Mouse (Mus musculus): ENCODE results near the gene Slc12a7.
A peak's percentile ranks its signal among the peaks of the same experiment; 100 is the strongest.
"Not testable (repeated sequence)": the region's sequence is repeated elsewhere in the genome, so short reads cannot be mapped to it uniquely, and the experiment has no call there.

The Slc12a7 gene

DNA sequence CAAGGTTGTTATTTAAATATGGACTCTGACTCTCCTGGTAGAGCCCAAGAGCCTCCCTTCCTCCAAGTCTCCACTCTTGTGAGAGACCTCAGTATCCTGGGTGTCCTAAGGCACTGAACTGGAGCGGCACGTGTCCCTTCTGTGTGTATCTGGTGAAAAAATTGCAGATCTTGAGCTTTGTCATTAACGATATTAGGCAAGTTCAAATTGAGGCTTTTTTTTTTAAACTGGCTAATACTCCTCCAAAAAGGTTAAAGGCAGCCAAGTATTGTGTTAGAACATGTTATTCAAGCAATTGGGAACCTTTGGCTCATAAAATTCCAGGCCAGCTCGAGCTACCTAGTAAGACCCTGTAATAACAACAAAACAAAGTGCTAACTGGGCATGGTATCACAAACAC, 12.7 kb upstream of the Slc12a7 start:
- no peak for DNase-seq

DNA sequence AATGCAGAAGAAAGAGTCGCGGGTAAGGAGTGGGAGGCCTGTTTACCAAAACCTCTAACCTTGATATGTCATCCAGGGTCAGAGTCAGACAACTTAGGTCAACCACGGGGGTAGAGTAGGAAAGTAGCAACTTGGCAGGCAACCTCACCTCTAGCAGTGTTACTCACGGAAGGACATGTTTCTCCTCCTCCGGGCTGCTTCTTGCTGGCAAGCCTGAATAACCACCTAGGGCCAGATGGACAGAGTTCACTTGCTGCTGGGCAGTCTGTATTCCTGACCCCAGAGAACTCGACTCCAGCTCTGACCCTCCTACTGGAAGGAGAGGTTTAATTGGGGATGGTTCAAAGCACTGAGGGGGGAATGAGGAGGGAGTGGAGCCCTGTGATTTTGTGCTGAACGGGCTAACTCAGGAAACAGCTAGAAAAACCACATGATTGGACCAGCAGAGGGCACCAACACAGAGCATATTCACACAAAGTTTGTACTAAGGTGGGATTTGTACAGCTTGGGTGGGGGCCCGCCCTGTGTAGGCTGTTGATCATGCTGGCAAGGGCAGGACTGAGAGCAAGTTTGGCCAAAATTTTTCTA, 9.7 kb upstream of the Slc12a7 start:
- DNase-seq = peak; percentile 57

DNA sequence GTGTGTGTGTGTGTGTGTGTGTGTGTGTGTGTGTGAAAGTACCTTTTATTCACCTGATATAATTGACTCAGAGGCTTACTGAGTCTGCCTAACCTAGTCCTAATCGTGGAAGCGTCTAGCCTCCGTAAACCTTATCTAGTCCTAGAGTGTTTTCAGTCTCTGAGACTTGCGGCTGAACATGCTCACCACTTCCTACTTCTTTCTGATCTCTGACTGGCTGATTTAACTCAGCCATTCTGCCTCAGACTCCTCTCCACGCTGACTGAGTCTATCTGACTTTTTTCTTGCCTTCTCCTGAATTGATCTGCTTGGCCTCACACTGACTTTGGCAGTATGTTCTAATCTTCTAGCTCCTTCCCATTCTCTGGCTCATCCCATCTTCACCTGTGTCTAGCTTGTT, 7.6 kb upstream of the Slc12a7 start:
- peak in 1 of 2 experiments; percentile 38 for DNase-seq

DNA sequence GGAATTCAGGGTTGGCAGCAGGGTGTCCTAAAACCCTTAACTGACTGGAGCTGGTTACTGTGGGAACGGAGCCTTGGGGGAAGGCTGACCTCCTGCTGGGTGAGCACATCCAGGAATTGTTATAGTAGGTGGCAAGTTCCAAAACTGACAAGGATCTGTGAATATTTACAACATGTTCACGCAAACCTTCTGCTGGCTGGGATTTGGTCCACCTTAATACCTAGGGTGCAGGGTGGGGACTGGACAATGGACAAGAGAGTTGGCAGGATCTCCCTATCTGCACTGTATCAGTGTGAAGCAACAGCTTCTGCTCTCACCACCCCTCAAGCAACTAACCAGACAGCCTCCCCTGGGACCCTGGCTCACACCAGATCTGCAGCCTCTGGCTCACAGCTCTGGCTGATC, 5.3 kb upstream of the Slc12a7 start:
- no peak for DNase-seq

DNA sequence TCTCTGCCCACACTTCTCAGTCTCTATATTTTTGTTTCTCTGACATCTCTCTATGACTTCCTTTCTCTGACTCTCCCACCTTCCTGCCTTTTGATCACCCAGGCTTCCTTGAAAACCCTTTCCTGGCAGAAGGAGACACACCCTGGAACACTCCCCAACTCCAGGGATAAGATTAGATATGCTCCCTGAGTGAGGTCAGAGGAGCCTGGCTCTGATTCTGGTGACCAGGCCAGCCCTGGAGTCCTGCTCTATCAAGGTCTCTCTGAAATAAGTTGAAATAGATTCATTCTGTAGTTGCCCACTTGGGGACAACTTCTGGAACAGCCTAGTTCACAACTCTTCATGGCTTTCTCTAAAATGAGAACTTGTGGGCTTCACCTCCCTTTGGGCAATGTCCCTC, 4.3 kb upstream of the Slc12a7 start:
- DNase-seq = no peak

DNA sequence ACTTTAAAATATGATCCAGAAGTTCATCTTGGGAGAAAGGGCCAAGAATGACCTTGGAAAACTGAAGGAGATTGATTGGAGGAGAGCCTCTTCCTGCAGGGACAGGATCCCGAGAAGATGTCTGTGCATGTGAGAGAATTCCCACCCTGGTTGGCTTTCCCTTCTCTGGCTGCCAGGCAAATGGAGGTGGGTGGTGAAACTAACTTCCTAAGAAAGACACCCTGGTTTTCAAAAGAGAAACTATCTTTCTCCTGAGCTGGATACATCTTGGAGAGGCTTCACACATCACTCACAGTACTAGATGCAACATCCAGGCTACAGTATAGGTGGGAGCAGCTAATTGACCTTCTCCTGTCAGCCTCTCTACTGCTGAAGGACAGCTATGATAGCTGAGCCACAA, 2.0 kb upstream of the Slc12a7 start:
- DNase-seq = no peak

DNA sequence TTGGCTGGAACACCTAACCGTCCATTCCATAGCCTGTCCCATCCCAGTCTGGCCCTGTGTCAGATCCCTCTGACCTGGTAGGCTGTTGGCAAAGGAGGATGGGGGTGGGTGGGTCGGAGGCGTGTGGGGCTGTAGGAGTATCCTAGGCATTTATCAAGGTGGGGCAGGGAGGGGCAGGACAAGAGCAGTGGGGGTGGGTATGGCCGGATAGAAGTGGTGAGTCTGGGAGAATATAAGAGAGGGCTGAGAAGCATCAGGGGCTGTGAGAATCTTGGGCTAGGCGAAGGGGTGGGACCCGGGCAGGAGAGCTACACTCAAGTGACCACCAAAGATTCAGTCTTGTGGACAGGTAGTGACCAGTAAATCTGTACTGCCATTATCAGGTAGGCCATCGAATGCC, 659 bp upstream of the Slc12a7 start:
- DNase-seq = no peak

DNA sequence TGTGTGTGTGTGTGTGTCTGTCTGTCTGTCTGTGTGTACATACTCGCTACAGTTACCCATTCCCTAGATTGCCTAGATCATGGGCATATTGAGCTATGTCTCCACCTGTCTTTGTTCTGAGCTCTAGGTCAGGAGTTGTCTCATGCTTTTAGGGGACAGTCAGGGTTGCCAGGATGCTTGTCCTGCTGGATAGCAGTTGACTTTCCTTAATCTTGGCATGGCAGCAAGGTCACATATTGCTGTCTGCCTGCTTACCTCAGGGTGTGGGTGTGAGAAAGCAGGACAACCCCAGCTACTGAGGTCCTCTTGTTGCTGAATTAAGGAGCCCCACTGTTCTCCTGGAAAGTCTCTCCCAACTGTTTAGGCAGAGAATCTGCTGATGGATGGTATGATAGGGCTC, 1.5 kb downstream of the Slc12a7 start:
- no peak for DNase-seq

DNA sequence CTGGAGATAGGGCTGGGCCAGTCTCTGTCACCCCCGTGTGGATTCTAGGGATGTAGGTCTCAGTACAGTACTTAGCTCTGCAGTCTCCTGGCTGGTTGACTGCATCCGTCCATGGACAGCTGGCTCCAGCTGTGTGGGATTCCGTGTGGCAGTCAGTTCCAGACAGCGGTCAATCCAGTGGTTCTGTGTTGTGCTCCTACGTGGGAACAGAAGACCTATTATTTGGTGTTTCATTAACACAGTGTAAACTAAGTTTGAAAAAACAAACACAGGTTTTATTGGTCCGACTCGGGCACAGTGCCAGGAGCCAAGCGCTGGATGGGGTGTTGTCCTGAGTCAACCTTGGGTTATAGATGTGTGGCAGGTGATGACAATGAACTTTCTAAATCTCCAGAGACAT, 2.4 kb downstream of the Slc12a7 start:
- no peak for DNase-seq

DNA sequence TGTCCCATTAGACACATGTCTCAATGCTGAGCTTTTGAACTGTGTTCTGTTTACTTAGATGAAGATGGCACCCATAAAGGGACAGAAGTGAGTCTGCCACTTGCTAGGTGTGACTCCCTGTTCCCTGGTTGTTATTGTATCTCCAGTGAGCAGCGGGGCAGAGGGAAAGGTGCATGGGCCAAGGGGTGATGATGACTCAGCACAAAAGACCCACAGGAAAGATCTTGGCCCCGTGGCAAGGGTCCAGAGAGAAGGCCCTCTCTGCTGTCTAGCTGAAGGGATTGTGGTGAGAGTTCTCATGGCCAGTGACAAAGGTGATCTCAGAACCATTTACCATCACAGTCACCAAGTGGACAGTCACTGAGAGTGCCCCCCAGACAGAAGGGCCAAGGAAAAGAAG, 3.0 kb downstream of the Slc12a7 start:
- no peak for DNase-seq

DNA sequence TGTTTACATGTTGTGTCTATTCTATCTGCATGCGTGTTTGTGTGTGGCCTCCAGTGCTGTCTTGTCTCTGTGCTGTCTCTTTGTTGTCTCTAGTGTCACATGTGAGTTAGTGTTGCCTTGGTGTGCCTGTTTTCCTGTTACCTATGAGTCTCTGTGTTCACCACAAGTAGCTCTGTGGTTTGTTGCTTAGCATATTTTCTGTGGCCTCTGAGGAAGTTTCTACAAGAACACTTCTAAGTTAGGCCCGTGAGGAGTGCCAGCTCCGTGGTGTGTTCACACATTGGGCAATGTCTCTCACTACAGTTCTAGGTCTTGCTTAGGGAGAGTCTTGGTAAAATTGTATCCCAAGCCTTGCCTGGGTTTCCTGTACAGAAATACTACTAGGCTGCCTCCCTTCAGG, 4.0 kb downstream of the Slc12a7 start:
- DNase-seq = peak; percentile 42 to 56

DNA sequence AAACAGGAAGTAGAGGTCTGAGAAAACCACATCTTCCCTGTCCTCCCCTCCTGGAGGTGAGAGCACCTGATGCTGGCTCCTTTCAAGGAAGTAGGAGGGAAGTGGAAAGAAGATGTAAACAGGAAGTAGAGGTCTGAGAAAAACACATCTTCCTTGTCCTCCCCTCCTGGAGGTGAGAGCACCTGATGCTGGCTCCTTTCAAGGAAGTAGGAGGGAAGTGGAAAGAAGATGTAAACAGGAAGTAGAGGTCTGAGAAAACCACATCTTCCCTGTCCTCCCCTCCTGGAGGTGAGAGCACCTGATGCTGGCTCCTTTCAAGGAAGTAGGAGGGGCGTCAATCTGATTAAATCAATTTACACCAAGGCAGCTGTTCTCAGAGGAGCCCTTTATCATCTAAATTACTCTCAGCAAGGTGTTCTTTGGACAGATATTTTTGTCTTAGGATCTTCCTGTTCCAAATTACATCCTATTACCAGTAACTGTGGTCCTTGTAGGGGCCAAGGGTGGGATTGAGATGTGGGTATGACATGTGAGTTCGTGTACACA, 7.6 kb downstream of the Slc12a7 start:
- not testable (repeated sequence) for DNase-seq

DNA sequence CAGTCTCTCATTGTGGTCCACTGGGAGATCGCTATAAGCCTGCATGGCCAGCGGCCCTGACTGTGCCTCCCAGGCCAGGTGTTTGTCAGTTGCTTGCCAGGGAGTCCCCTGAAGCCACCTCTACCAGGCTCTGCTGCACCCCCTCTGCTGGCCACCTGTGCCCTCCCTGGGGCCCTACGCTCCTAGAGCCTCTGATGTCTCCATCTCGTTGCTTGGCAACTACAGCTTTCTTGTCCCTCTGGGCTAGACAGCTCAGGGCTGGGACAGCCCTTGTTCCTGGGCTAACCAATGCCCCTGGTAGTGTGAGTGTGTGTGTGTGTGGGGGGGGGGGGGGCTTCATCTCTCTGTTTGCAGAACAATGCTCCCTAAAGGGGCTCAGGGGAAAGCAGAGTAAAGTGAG, 10.1 kb downstream of the Slc12a7 start:
- peak; percentile 63 to 77 for DNase-seq

DNA sequence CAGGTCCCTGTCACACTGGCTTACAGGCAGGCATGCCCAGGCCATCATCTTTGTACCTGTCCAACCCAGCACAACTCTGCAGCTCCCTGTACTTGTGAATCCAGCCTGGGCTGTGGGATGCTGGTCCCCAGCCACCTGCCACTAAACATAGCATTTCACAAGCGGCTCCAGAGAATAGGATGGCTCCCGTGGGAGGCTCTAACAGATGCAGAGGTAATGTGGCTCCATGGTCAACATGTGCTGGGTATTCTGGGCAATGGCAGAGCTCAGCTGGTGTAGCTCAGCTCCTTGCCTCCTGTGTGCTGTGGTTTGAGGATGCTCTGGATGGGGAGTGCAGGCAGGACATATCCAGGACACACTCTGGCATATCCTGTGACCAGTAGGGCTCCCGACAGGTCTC, 10.8 kb downstream of the Slc12a7 start:
- DNase-seq = no peak

DNA sequence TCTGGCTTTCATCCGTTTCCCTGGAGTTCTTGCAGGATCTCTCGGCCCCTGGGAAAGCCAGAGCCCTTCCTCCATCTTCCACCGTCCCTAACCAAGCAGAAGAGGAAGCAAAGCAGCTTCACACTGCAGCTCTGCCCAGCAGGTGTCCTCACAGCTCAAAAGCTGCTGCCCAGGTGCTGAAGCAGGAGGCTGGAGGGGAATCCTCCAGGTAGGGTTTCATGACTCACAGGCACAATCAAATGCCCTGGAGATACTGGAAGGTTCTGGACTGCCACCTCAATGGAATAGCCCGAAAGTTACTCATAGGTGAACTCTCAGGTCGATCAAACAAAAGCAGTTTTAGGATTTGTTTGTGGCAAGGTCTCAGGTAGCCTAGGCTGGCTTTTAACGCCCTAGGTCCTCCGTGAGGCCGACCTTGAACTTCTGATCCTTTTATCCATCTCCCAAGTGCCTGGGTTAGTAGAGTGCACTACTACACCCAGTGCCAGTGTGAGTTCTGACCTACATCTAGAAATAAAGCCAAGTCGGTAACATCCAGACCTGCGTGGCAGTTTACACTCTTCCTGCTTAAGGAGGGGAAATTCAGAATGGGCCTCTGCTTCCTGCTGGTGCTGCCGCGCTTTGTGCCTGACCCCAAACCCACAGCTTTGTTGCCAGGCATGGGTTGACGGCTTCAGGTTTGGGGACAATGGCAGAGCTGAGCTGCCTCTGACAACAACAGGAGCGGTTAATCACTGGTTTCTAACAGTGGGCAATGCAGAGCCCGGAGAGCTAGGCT, 16.0 kb downstream of the Slc12a7 start:
- DNase-seq = peak; percentile 68 to 71

DNA sequence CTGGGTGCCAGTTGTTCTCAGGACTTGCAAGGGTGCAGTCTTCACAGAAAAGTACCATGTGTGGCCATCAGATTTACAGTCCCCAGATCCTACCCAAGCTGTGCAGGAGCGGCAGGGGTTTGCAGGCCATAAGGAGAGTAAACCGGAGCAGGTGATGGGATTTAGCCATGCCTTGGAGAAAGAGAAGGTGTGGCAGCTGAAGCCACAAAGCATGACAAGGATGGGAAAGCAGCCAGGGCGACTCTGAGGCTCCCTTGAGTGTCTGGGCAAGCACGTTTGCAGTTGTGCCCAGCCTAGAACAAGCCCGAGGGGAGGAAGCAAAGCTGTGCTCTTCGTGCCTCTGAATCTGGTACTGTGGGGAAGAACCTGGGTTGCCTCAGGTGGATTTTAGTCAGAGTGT, 17.5 kb downstream of the Slc12a7 start:
- no peak for DNase-seq

DNA sequence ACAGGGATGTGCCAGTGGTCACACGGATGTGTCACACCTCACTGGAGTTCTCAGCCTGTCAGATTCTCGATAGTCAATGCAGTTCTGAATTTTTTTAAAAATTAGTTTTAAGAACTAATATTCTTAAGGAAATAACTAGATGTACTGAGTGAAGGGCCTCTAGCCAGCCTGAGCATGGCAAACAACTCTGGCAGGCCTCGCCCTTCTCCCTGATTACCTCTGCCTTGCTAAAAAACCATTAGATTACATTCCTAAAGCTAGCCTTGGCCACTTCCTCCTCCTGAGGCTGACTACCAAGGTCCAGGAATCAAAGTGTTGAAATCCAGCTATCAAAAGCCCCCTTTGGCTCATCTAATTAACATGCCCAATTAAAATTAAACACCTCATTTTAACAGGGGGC, 18.4 kb downstream of the Slc12a7 start:
- no peak for DNase-seq

DNA sequence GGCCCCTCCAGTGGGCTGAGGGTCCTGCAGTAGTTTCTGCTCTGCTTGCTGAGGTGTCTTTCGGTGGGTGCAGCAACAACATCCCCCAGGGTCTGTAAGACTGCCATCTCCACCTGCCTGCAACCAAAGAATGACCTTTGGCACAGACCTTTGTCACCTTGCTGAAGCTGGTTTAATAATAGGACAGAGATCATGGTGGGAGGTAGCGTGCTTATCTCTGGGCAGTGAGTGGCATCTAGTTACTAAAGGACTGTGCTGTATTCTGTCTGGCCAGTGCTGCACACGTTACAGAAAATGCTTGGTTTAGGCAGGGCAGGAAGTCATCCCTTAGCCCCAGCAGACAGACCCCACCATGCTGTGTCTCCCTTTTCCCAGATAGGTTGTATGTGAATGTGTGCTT, 22.9 kb downstream of the Slc12a7 start:
- DNase-seq = no peak

DNA sequence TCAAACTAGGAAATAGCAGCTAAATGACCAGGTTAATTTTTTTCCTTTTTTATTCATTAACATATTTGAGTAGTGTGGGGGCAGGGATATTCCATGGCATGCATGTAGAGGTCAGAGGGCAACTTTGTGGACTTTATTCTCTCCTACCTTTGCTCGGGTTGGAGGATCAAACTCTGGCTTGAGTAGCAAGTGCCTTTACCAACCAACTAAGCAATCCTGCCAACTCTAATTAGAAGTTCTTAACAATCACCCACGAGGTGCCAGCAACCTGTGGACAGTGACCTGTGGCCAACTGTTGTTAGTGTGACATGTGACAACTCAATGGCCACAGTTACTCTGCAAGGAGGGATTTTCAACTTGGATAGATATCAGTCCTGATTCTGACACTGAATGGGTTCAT, 24.0 kb downstream of the Slc12a7 start:
- DNase-seq = no peak

DNA sequence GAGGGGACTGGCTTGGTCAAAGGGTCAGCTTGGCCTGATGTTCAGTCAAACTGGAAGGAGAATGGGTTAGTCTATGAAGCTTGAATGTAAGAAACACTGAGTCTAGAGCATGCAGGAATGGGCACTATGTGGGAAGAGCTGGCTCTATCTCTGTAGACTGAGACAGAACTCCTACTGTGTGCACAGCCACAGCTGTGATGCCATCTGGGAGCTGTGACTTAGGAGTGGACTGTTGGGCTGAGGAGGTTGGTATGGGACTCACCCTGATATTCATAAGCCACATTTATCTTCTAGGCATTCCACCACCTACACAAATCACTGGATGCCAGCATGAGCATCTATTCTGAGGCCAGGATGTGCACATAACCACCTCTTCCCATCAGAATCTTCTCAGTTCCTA, 24.5 kb downstream of the Slc12a7 start:
- no peak for DNase-seq

DNA sequence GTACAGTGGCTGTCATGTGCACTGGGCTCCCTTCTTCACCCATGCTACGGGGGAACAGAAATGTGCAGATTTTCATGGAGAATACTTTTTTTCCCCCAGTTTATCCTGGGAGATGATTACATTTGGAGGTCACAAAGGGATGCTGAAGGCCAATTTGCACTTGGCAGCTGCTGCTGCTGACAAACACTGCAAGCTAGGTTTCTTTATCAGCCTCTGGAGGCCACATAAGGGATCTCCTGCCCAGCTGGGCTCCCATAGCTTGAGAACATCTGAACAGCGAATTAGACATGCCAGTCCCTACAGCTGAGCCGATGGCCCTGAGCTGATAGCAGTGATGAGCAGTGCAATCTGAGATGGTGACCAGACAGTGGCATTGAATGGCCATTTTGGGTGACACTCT, 26.7 kb downstream of the Slc12a7 start:
- no peak for DNase-seq

DNA sequence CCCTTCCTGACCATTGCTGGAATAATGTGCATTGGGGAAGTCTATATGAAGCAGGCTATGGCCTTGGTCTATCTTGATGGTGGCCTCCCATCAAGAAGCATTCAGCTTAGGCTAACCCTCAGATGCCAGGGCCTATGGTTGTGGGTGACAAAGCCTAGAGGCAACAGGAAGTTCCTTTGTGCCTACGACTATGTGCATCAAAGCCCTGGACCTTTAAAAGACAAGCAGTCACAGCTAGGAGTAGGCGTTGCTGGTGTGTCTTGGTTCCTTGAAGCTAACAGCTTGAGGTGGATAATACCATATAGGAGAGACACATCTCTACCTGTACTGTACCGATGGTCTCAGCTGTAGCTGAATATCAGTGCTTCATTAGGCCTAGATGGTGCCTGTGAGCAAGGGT, 27.2 kb downstream of the Slc12a7 start:
- DNase-seq = no peak

DNA sequence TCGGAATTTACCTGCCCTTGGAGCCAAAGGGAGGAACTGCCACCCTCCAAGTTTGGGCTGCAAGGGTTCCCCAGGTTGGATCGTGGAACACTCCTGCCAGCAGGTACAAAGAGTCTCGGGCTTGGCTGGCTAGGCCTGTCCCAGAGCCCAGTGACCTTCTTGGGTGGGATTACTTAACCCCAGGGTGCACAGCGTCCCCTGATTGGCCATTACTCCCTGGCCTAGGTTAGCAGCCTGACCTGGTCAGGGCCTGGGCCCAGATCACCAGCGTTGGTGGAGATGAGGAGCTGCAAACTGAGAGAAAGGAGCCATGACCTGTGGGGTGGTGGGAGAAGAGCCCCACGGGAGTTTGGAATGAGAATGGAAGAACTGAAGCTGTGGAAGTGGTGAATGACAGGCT, 30.0 kb downstream of the Slc12a7 start:
- DNase-seq = no peak

DNA sequence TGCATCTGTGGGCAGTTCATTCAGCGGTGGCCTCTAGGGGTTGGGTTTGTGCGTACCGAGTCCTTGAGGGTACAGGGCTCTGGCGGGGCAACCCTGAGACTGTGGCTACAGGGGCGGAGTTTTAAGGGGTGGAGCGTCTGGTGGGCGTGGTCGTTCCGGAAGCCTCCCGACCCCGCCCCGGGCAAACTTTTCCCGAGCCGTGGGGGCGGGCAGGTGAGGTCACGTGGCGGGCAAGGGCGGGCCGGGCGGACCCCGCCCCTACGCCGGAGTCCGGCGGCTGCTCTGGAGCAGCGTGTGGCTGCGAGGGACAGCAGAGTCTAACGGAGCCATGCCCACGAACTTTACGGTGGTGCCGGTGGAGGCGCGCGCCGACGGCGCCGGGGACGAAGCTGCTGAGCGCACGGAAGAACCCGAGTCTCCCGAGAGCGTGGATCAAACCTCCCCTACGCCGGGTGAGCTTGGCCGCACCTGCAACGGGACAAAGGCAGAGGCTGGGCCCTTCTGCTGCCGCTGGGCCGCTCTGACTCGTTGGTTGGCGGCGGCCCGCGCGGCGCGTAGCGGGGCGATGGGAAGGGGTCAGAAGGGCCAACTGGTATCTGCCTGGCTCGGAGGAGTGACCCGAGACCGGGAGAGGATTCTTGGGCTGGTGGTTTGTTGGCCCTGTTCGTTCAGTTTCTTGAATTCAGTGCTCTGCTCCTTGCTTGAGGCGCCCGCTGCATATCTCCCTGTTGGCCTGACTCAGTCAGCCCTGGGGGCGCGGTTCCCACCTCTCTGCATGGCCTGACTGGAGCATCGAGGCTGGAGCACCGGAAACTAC, 30.8 kb downstream of the Slc12a7 start:
- peak; percentile 93 to 95 for DNase-seq

All from thymus, postnatal 36 days (tissue).